Mouse (Mus musculus) small intestine, adult 2 months (tissue): ENCODE measurements around the gene Col11a2.

Experiments
- CTCF ChIP-seq: fragments of 200-500 bp; IDR thresholded peaks from 2 replicates; pipeline ENCODE4 v1.5.1; 2012; ENCODE audit warnings: low read depth, mild to moderate bottlenecking, control low read depth, inconsistent platforms, low read length, moderate library complexity, mixed read lengths; ENCODE audit not compliant: insufficient replicate concordance, insufficient read length; ENCODE audit errors: extremely low read depth
- POLR2A ChIP-seq: fragments of 200-500 bp; IDR thresholded peaks from 2 replicates; pipeline ENCODE4 v1.6.1; 2012; ENCODE audit warnings: low read depth, mild to moderate bottlenecking, control low read depth, inconsistent platforms, low read length, moderate library complexity

- TF ChIP-seq POLR2A (no peak), CTCF (no peak)
Measured at GRCm38 (mm10) chr17:34083104-34083503, 43.9 kb downstream of the Col11a2 start.
